Mouse (Mus musculus) ES-Bruce4 (cell line): ENCODE data around the gene Cdk2. TPM values are rescaled to one million over a fixed set of nuclear protein-coding genes. Genes with fewer than 3 reads are reported as not detected.

ENCODE experiments used
- H3K27ac ChIP-seq: 2 replicates; pipeline ENCODE4 v1.5.1; 2012; ENCODE audit warnings: low read length, inconsistent platforms; ENCODE audit not compliant: insufficient read depth
- H3K27me3 ChIP-seq: 2 replicates; pipeline ENCODE4 v1.6.1; 2012; ENCODE audit warnings: mild to moderate bottlenecking, low read length, inconsistent platforms; ENCODE audit not compliant: control insufficient read depth, poor library complexity, insufficient read depth, severe bottlenecking
- H3K36me3 ChIP-seq: 2 replicates; pipeline ENCODE4 v1.6.1; 2012; ENCODE audit warnings: inconsistent platforms, mild to moderate bottlenecking, low read length, moderate library complexity; ENCODE audit not compliant: control insufficient read depth, poor library complexity, insufficient read depth, severe bottlenecking
- H3K4me1 ChIP-seq: one replicate; pipeline ENCODE4 v1.8.1; 2011; ENCODE audit warnings: low read length; ENCODE audit not compliant: control insufficient read depth, insufficient read depth
- H3K4me3 ChIP-seq: 2 replicates; pipeline ENCODE4 v1.5.1; 2011; ENCODE audit warnings: low read depth, mild to moderate bottlenecking, low read length
- H3K9ac ChIP-seq: 2 replicates; pipeline ENCODE4 v1.6.1; 2012; ENCODE audit warnings: low read depth, mild to moderate bottlenecking, inconsistent platforms; ENCODE audit not compliant: poor library complexity, severe bottlenecking
- H3K9me3 ChIP-seq: replicated peaks from 2 replicates; pipeline ENCODE4 v1.6.1; 2012; ENCODE audit warnings: mild to moderate bottlenecking, low read length, inconsistent platforms; ENCODE audit not compliant: control insufficient read depth, poor library complexity, insufficient read depth, severe bottlenecking
- CTCF ChIP-seq: IDR thresholded peaks from one replicate; pipeline ENCODE4 v1.8.1; 2011; ENCODE audit warnings: low read depth, low read length
- EP300 ChIP-seq: IDR thresholded peaks from 2 replicates; pipeline ENCODE4 v1.6.1; 2011; ENCODE audit warnings: low read depth, low read length; ENCODE audit not compliant: insufficient read depth
- POLR2A ChIP-seq: IDR thresholded peaks from one replicate; pipeline ENCODE4 v1.8.1; 2011; ENCODE audit warnings: low read length; ENCODE audit not compliant: insufficient read depth
- polyA plus RNA-seq: library from polyadenylated mRNA; stranded (reverse); fragments of >200 nt; gene quantifications from 2 replicates; pipeline ENCODE4 v1.2.4, GENCODE M21; 2011; ENCODE audit warnings: low read depth; ENCODE audit not compliant: missing spikeins, insufficient read depth, insufficient read length

Cdk2 gene
- polyA plus RNA-seq, 1 experiment = 82.7 TPM

DNA sequence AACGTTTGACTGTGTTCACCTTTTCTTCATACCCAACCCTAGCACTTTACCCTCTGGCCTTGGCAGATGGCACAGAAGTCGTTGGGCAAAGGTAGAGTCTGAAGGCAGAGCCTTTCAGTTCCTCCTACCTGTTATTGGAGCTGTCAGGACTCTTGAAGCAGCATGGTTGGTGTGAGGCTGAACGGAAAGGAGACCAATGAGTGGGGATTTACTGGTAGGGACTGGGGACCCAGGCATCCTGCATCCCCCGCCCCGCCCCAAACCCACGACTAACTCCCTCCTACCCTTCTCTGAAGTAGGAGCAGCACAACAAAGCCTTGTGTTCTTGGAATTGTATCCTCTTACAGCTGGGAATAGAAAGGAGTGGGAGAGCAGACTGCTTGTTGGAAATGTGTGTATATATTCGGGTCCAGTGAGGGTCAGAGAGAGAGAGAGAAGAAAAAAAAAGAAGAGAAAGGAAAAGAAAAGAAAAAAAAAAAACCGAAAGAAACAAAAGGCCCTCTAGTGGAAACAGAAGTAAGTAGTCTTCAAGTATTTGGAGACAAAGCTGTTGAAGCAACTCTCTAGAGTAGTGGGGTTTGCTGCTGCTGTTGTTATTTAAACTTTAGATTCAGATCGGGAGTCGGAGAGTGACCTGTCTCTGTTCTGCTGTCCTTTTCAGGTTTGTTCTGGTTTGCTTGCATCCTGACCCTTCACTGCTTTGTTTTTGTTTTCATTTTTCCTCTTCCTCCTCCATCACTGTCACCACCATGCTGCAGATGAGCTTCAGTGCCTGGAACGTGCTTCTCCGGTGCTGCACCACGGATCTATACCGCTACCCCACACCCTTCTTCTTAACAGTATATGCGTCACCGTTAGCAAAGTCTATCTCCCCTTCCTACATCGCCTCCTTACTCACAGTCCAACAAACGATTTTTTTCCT is 40.1 kb upstream of the Cdk2 start, which contains the start of gene Dgka:
Gene Dgka (minus strand): TSS at position 176 of the 922 bp plus-strand sequence.
- Histone ChIP-seq H3K27ac (peak within 1 kb of the TSS; percentile 52), H3K4me3 (peak within 1 kb of the TSS; percentile 88), H3K27me3 (no peaks in the 10 kb centered on the region), H3K9me3 (no peaks in the 10 kb centered on the region), H3K9ac (peak within 1 kb of the TSS; percentile 83), H3K4me1 (peaks cover 1% of the 10 kb centered on the region), H3K36me3 (no peaks in the 10 kb centered on the region)
- TF ChIP-seq POLR2A (no peak), EP300 (no peak), CTCF (no peak)

- TF ChIP-seq POLR2A = no peak
- no peak for TF ChIP-seq EP300
- TF ChIP-seq CTCF = no peak
- Histone ChIP-seq H3K9me3 (no peaks in the 10 kb centered on the region), H3K4me3 (peak overlapping the region; percentile 88), H3K27me3 (no peaks in the 10 kb centered on the region), H3K36me3 (no peaks in the 10 kb centered on the region), H3K4me1 (no peaks in the 10 kb centered on the region), H3K27ac (peak overlapping the region; percentile 52; the same call in 1 of the 2 replicates), H3K9ac (peak overlapping the region; percentile 83)
Measured at GRCm38 (mm10) chr10:128744211-128744610, 39.4 kb upstream of the Cdk2 start.

DNA sequence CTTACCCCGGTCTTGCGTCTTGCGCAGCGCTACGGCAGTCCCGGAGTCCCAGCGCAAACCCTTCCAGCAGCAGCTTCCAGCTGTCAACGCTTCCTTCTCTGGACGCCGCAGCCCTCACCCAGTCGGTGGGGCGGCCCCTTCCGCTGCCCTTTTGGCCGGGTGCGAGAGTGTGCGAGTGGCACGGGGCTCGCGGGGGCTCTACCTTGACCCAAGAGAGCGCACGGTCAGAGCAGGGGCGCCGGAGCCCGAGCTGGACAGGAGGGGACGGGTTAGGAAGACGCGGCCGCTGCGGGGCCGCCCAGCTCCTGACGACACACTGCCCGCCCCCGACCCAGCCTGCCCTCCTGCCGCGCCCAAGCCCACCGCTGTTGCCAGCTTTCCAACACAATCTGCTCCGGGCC is 39.0 kb upstream of the Cdk2 start:
- H3K36me3 ChIP-seq = no peaks in the 10 kb centered on the region
- no peak overlapping the region for H3K27ac ChIP-seq
- H3K9me3 ChIP-seq = no peaks in the 10 kb centered on the region
- H3K9ac ChIP-seq = peak overlapping the region; percentile 83
- H3K4me1 ChIP-seq = no peaks in the 10 kb centered on the region
- no peaks in the 10 kb centered on the region for H3K27me3 ChIP-seq
- TF ChIP-seq EP300 (no peak), CTCF (no peak), POLR2A (no peak)
- peak overlapping the region; percentile 88 for H3K4me3 ChIP-seq

GRCm38 (mm10) chr10:128743235-128743634 is 38.4 kb upstream of the Cdk2 start:
- TF ChIP-seq CTCF = no peak
- TF ChIP-seq EP300 = no peak
- TF ChIP-seq POLR2A = no peak
- peak overlapping the region; percentile 45 for H3K27ac ChIP-seq
- no peaks in the 10 kb centered on the region for H3K4me1 ChIP-seq
- H3K4me3 ChIP-seq = peak overlapping the region; percentile 88
- no peaks in the 10 kb centered on the region for H3K27me3 ChIP-seq
- no peaks in the 10 kb centered on the region for H3K36me3 ChIP-seq
- no peaks in the 10 kb centered on the region for H3K9me3 ChIP-seq
- H3K9ac ChIP-seq = peak overlapping the region; percentile 83

DNA sequence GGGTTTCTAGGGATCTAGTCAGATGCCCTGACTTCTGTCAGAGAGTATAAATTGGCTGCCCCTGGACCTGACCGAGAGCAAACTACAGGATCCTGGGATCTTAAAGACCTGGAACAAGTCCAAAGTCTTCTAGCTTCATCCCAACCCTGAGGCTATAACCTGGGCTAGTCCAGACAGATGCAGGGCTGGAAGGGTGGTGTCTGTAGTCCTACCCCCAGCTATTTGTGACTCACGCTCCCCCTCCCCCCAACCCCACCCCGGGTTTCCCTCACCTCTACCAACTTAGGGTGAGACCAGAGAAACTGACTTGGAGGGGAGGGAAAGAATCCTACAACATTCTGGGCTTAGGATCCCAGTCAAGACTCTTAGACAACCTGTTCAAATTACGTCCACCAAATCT is 37.8 kb upstream of the Cdk2 start:
- Histone ChIP-seq H3K9me3 (no peaks in the 10 kb centered on the region), H3K27ac (peak overlapping the region; percentile 91), H3K36me3 (no peaks in the 10 kb centered on the region), H3K9ac (peak overlapping the region; percentile 83), H3K4me1 (no peaks in the 10 kb centered on the region), H3K4me3 (no peak overlapping the region), H3K27me3 (no peaks in the 10 kb centered on the region)
- peak; percentile 83 for TF ChIP-seq EP300
- no peak for TF ChIP-seq CTCF

DNA sequence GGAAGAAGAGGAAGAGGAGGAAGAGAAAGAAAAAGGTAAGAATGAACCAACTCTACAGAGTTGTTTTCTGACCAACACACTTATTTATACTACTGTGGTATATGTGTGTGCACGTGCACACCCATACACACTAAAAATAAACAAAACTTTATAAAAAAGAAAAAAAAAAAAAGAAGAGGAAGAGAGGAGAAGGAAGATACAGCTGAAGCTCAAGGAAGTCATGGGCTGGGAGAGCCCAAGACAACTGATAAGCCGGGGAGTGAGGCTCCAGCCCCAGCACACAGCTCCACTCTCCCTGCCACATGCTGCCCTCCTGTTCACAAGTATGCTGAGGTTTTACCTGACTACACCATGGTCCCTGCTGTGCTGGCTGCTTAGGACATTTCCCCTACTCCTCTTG is 35.5 kb upstream of the Cdk2 start:
- Histone ChIP-seq H3K9me3 (no peaks in the 10 kb centered on the region), H3K4me1 (peaks cover 3% of the 10 kb centered on the region), H3K27me3 (no peaks in the 10 kb centered on the region), H3K9ac (no peak overlapping the region), H3K4me3 (no peak overlapping the region), H3K27ac (peak overlapping the region; percentile 54), H3K36me3 (no peaks in the 10 kb centered on the region)
- no peak for TF ChIP-seq CTCF
- no peak for TF ChIP-seq EP300
- no peak for TF ChIP-seq POLR2A
